Mouse (Mus musculus) liver, postnatal 0 days (tissue): ENCODE results near the gene Cdh15. TPM values are rescaled to one million over a fixed set of nuclear protein-coding genes. Genes with fewer than 3 reads are reported as not detected.

ENCODE experiments used
- ATAC-seq: fragments of 200-750 bp; cut with Nextera tagmentation; 2 replicates; pipeline ENCODE4 v1.8.0; 2017; ENCODE audit warnings: mild to moderate bottlenecking, moderate library complexity
- DNase-seq: peaks from one replicate; pipeline ENCODE4 v3.0.0-alpha.2; 2016
- H3K27ac ChIP-seq: fragments of 300-500 bp; sonication (generic); 2 replicates; pipeline ENCODE4 v1.5.1; 2014; ENCODE audit warnings: antibody characterized with exemption, moderate library complexity, mild to moderate bottlenecking, low read depth
- H3K27me3 ChIP-seq: fragments of 300-500 bp; sonication (generic); 2 replicates; pipeline ENCODE4 v1.6.1; 2014; ENCODE audit warnings: low read length, control low read depth, mixed read lengths; ENCODE audit not compliant: insufficient read depth
- H3K36me3 ChIP-seq: fragments of 300-500 bp; sonication (generic); replicated peaks from 2 replicates; pipeline ENCODE4 v1.6.1; 2014; ENCODE audit warnings: mild to moderate bottlenecking, control low read depth, low read length, moderate library complexity, mixed read lengths; ENCODE audit not compliant: insufficient read depth
- H3K4me1 ChIP-seq: fragments of 300-500 bp; sonication (generic); 2 replicates; pipeline ENCODE4 v1.6.1; 2014; ENCODE audit warnings: antibody characterized with exemption, mild to moderate bottlenecking, control low read depth; ENCODE audit not compliant: insufficient read depth
- H3K4me2 ChIP-seq: fragments of 300-500 bp; sonication (generic); 2 replicates; pipeline ENCODE4 v1.6.1; 2014; ENCODE audit warnings: low read depth, mild to moderate bottlenecking, low read length, moderate library complexity, mixed read lengths
- H3K4me3 ChIP-seq: fragments of 300-500 bp; sonication (generic); 2 replicates; pipeline ENCODE4 v1.5.1; 2014; ENCODE audit warnings: low read depth, low read length
- H3K9ac ChIP-seq: fragments of 300-500 bp; sonication (generic); replicated peaks from 2 replicates; pipeline ENCODE4 v1.6.1; 2014; ENCODE audit warnings: mild to moderate bottlenecking, moderate library complexity
- H3K9me3 ChIP-seq: fragments of 300-500 bp; sonication (generic); 2 replicates; pipeline ENCODE4 v1.6.1; 2016; ENCODE audit warnings: mild to moderate bottlenecking, control low read depth, low read length, mixed read lengths
- CTCF ChIP-seq: sonication (generic); IDR thresholded peaks from 2 replicates; pipeline ENCODE4 v1.5.1; 2016; ENCODE audit warnings: antibody characterized with exemption, low read depth
- EP300 ChIP-seq: IDR thresholded peaks from 2 replicates; pipeline ENCODE4 v1.6.1; 2016; ENCODE audit warnings: antibody characterized with exemption, low read depth, mild to moderate bottlenecking
- WGBS: fragments of 180-500 bp; shearing (Covaris S2); extraction: QIAGEN DNeasy Blood & Tissue Kit; methylation state at CpG from one replicate; pipeline ENCODE4 v1.1.7; 2014; ENCODE audit not compliant: insufficient replicate concordance; 5-methylcytosine and 5-hydroxymethylcytosine counted together
- polyA plus RNA-seq: library from polyadenylated mRNA; unstranded; fragments of >200 nt; fragmentation: Nextera tagmentation; extraction: Ambion mirVana; gene quantifications from 2 replicates; pipeline ENCODE4 v1.2.1, GENCODE M21; 2015

Cdh15 gene
- polyA plus RNA-seq, 1 experiment from 2014 or later, result not detected

GRCm38 (mm10) chr8:122871663-122872062 is 23.9 kb downstream of the Cdh15 start:
- H3K36me3 ChIP-seq, result no peaks in the 10 kb centered on the region
- WGBS, result 61% methylated on average over 9 of the region's 9 CpGs
- no peak overlapping the region for H3K4me2 ChIP-seq
- no peaks in the 10 kb centered on the region for H3K9me3 ChIP-seq
- no peak for DNase-seq
- H3K27ac ChIP-seq, result no peak overlapping the region
- ATAC-seq, result no peak
- no peak overlapping the region for H3K9ac ChIP-seq
- H3K4me3 ChIP-seq, result no peak overlapping the region
- no peak for TF ChIP-seq CTCF
- no peak for TF ChIP-seq EP300
- no peaks in the 10 kb centered on the region for H3K27me3 ChIP-seq
- H3K4me1 ChIP-seq, result peaks cover 18% of the 10 kb centered on the region

- Histone ChIP-seq H3K36me3 (no peaks in the 10 kb centered on the region), H3K4me2 (no peak overlapping the region), H3K9ac (no peak overlapping the region), H3K4me1 (peaks cover 18% of the 10 kb centered on the region), H3K27ac (no peak overlapping the region), H3K27me3 (no peaks in the 10 kb centered on the region), H3K4me3 (no peak overlapping the region), H3K9me3 (no peaks in the 10 kb centered on the region)
- WGBS, result 31% methylated on average over 6 of the region's 6 CpGs
- ATAC-seq, result no peak
- no peak for DNase-seq
- TF ChIP-seq EP300, result no peak
- TF ChIP-seq CTCF, result no peak
Measured at GRCm38 (mm10) chr8:122873171-122873570, 25.4 kb downstream of the Cdh15 start.

GRCm38 (mm10) chr8:122875186-122875585 is 27.4 kb downstream of the Cdh15 start:
- no peak overlapping the region for H3K4me2 ChIP-seq
- H3K9me3 ChIP-seq, result no peaks in the 10 kb centered on the region
- H3K27ac ChIP-seq, result no peak overlapping the region
- H3K36me3 ChIP-seq, result no peaks in the 10 kb centered on the region
- no peaks in the 10 kb centered on the region for H3K27me3 ChIP-seq
- ATAC-seq (no peak), DNase-seq (no peak)
- TF ChIP-seq CTCF (no peak), EP300 (no peak)
- WGBS, result 77% methylated on average over 5 of the region's 5 CpGs
- no peak overlapping the region for H3K9ac ChIP-seq
- no peak overlapping the region for H3K4me3 ChIP-seq
- H3K4me1 ChIP-seq, result peaks cover 11% of the 10 kb centered on the region

GRCm38 (mm10) chr8:122878231-122878630 is 30.5 kb downstream of the Cdh15 start:
- TF ChIP-seq EP300 (no peak), CTCF (no peak)
- DNase-seq (no peak), ATAC-seq (no peak)
- WGBS, result 84% methylated on average over 3 of the region's 3 CpGs
- no peak overlapping the region for H3K9ac ChIP-seq
- H3K4me1 ChIP-seq, result no peaks in the 10 kb centered on the region
- H3K4me3 ChIP-seq, result no peak overlapping the region
- H3K27me3 ChIP-seq, result no peaks in the 10 kb centered on the region
- H3K4me2 ChIP-seq, result no peak overlapping the region
- peaks cover 13% of the 10 kb centered on the region for H3K36me3 ChIP-seq
- H3K27ac ChIP-seq, result no peak overlapping the region
- H3K9me3 ChIP-seq, result no peaks in the 10 kb centered on the region

GRCm38 (mm10) chr8:122880302-122880701 is 32.5 kb downstream of the Cdh15 start:
- Histone ChIP-seq H3K9me3 (no peaks in the 10 kb centered on the region), H3K27ac (no peak overlapping the region), H3K4me2 (no peak overlapping the region), H3K4me1 (no peaks in the 10 kb centered on the region), H3K36me3 (peaks cover 32% of the 10 kb centered on the region), H3K9ac (no peak overlapping the region), H3K4me3 (no peak overlapping the region), H3K27me3 (no peaks in the 10 kb centered on the region)
- TF ChIP-seq CTCF, result no peak
- no peak for TF ChIP-seq EP300
- DNase-seq (no peak), ATAC-seq (no peak)
- 55% methylated on average over 3 of the region's 3 CpGs for WGBS

GRCm38 (mm10) chr8:122883671-122884070 is 35.9 kb downstream of the Cdh15 start:
- peaks cover 64% of the 10 kb centered on the region for H3K36me3 ChIP-seq
- no peak overlapping the region for H3K4me2 ChIP-seq
- 85% methylated on average over 10 of the region's 10 CpGs for WGBS

GRCm38 (mm10) chr8:122891440-122891839 is 43.7 kb downstream of the Cdh15 start:
- Histone ChIP-seq H3K9me3 (no peaks in the 10 kb centered on the region), H3K4me1 (no peaks in the 10 kb centered on the region), H3K9ac (no peak overlapping the region), H3K27me3 (no peaks in the 10 kb centered on the region), H3K36me3 (peaks cover 94% of the 10 kb centered on the region), H3K4me2 (no peak overlapping the region), H3K4me3 (no peak overlapping the region), H3K27ac (no peak overlapping the region)
- no peak for TF ChIP-seq EP300
- peak; percentile 33; the same call in 1 of the 2 replicates for TF ChIP-seq CTCF
- WGBS, result 84% methylated on average over 12 of the region's 12 CpGs
- no peak for DNase-seq
- no peak for ATAC-seq

More at GRCm38 (mm10) chr8:122883671-122884070, 35.9 kb downstream of the Cdh15 start:
- Histone ChIP-seq H3K9me3 (no peaks in the 10 kb centered on the region), H3K9ac (no peak overlapping the region), H3K27me3 (no peaks in the 10 kb centered on the region), H3K27ac (no peak overlapping the region), H3K4me1 (no peaks in the 10 kb centered on the region), H3K4me3 (no peak overlapping the region)
- DNase-seq, result no peak
- ATAC-seq, result no peak
- TF ChIP-seq CTCF, result no peak
- TF ChIP-seq EP300, result no peak
